ENCODE assay signal across 25 mouse cellular contexts in the genomic region with DNA sequence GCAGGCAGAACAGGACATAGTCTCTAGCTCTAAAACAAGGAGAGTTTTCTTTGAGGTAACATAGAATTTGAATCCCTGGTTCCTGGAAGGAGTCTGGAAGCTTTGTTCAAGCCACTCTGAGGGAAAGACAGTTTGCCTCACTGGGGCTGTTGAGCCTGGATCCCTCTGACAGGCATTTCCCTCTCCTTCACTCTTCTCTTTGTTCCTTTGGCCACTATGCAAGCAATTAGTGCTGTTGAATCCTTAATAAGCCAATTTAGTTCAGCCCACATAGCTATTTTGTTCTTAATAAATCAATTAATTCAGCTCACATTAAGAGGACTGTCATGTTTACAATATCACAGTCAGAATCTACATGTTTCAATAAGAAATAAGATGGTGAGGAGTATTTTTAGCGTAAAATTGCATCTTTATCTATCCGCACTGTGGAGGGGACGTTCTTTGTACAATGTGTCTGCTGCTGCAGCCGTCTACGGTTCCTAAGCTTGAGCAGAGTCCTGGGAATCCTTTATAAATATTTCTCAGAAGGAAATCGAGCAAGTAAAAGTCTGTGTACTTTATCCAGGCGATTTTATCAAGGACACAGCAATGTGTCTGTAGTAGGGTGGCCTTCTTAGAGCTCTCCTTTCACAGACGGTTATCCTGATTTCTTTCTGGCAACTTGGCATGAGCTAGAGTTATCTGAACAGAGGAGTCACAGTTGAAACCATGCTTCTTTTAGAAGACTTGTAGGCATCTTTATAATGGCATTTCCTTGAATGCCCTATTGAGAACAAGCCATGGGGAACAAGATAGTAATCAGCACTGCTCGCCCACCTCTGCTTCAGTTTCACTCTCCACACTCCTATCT.
DNase-seq lines count a peak whose midpoint lies in the region; ATAC-seq and TF ChIP-seq lines count a peak whose summit lies in the region.
"Had no signal": no experiment of that assay in that cellular context is flagged by ENCODE, and none has a peak within 500 bp of the region (broad histone marks: within the 10 kb centered on the region; RNA-seq: fewer than 3 reads in every experiment).

No protein-coding gene starts in this region.

- H3K9ac ChIP-seq in hindbrain, embryonic 14.5 days: no peak overlapping the region
- H3K9ac ChIP-seq in hindbrain, embryonic 13.5 days: no peak overlapping the region
- no peak overlapping the region for H3K9ac ChIP-seq in forebrain, embryonic 15.5 days (replicated peaks)
- no peak overlapping the region for H3K9ac ChIP-seq in midbrain, postnatal 0 days (replicated peaks; ENCODE audit: low read length, poor library complexity, severe bottlenecking)
- H3K9ac ChIP-seq: heart, embryonic 12.5 days; hindbrain, embryonic 15.5 days; limb, embryonic 13.5 days; liver, embryonic 13.5 days; neural tube, embryonic 12.5 days; stomach, embryonic 15.5 days had no signal

- no peak for TF ChIP-seq CTCF in midbrain, postnatal 0 days (IDR thresholded peaks at IDR 0.05)
- TF ChIP-seq CTCF in kidney, adult 2 months (conservative IDR thresholded peaks at IDR 0.05; ENCODE audit: insufficient read depth, insufficient read length, low read depth, low read length): no peak
- no peak for TF ChIP-seq CTCF in left cerebral cortex, adult 2 months (IDR thresholded peaks at IDR 0.05)

- intact Hi-C loops in left cerebral cortex, adult 2 months (cut with DNase I): no loop called here

- no peaks in the 10 kb centered on the region for H3K36me3 ChIP-seq in hindbrain, embryonic 14.5 days (replicated peaks; ENCODE audit: control insufficient read depth, insufficient read depth)
- H3K36me3 ChIP-seq in hindbrain, embryonic 13.5 days: no peaks in the 10 kb centered on the region
- no peaks in the 10 kb centered on the region for H3K36me3 ChIP-seq in forebrain, embryonic 15.5 days
- no peaks in the 10 kb centered on the region for H3K36me3 ChIP-seq in midbrain, postnatal 0 days (ENCODE audit: insufficient read depth, low read length)
- no peaks in the 10 kb centered on the region for H3K36me3 ChIP-seq in kidney, adult 2 months (ENCODE audit: control insufficient read depth, insufficient read depth, low read length)
- H3K36me3 ChIP-seq: heart, embryonic 12.5 days; hindbrain, embryonic 15.5 days; limb, embryonic 13.5 days; liver, embryonic 13.5 days; neural tube, embryonic 12.5 days; stomach, embryonic 15.5 days had no signal

- no peak for DNase-seq in hindbrain, embryonic 14.5 days (ENCODE audit: low spot score)
- peak; percentile 4 for DNase-seq in brain, embryonic 18.5 days (ENCODE audit: low read depth, low spot score)
- DNase-seq in midbrain, postnatal 0 days (ENCODE audit: low spot score): peak; percentile 9
- no peak for DNase-seq in kidney, adult 2 months
- DNase-seq in left cerebral cortex, adult 2 months (ENCODE audit: extremely low spot score in 1 of 2, low spot score in 2 of 2): no peak
- no peak for DNase-seq in thymus, postnatal 14 days
- DNase-seq: adrenal gland, postnatal 25 days; cerebellum, adult 18-20 months; cerebellum, postnatal 14 days; gastrocnemius, postnatal 25 days; heart, adult 18-20 months; heart, postnatal 10 days; kidney, postnatal 4 days; liver, embryonic 13.5 days; lung, adult 2 months; lung, postnatal 14 days; thymus, postnatal 4 days had no signal

- no peaks in the 10 kb centered on the region for H3K9me3 ChIP-seq in hindbrain, embryonic 14.5 days (ENCODE audit: control insufficient read depth, low read length)
- H3K9me3 ChIP-seq in hindbrain, embryonic 13.5 days: no peaks in the 10 kb centered on the region
- H3K9me3 ChIP-seq in forebrain, embryonic 15.5 days: no peaks in the 10 kb centered on the region
- no peaks in the 10 kb centered on the region for H3K9me3 ChIP-seq in midbrain, postnatal 0 days (ENCODE audit: low read length)
- H3K9me3 ChIP-seq: heart, embryonic 12.5 days; hindbrain, embryonic 15.5 days; limb, embryonic 13.5 days; liver, embryonic 13.5 days; neural tube, embryonic 12.5 days; stomach, embryonic 15.5 days had no signal

- TF ChIP-seq POLR2A in kidney, adult 2 months (IDR thresholded peaks at IDR 0.05; ENCODE audit: low read depth, low read length): no peak

- H3K27ac ChIP-seq in hindbrain, embryonic 14.5 days: 0 out of 2 replicates have a peak overlapping the region, but pooled peaks have one; percentile 2
- H3K27ac ChIP-seq in hindbrain, embryonic 13.5 days: no peak overlapping the region; the same call in 1 of the 2 replicates
- H3K27ac ChIP-seq in forebrain, embryonic 15.5 days (replicated peaks): peak overlapping the region; percentile 57; the same call in 1 of the 2 replicates
- H3K27ac ChIP-seq in midbrain, postnatal 0 days (ENCODE audit: low read depth, low read length): no peak overlapping the region
- H3K27ac ChIP-seq in kidney, adult 2 months (ENCODE audit: insufficient read depth, low read depth, low read length): no peak overlapping the region
- H3K27ac ChIP-seq in left cerebral cortex, adult 2 months: no peak overlapping the region
- H3K27ac ChIP-seq: hindbrain, embryonic 15.5 days; limb, embryonic 13.5 days; liver, embryonic 13.5 days; neural tube, embryonic 12.5 days; stomach, embryonic 15.5 days had no signal

- 51% methylated on average over 9 of the region's 9 CpGs for WGBS in hindbrain, embryonic 14.5 days
- WGBS in hindbrain, embryonic 13.5 days: 57% methylated on average over 9 of the region's 9 CpGs
- 14% methylated on average over 9 of the region's 9 CpGs for WGBS in forebrain, embryonic 15.5 days
- WGBS in midbrain, postnatal 0 days: 47% methylated on average over 9 of the region's 9 CpGs
- WGBS in kidney, adult 2 months: 80% methylated on average over 9 of the region's 9 CpGs

- H3K27me3 ChIP-seq in hindbrain, embryonic 14.5 days (ENCODE audit: control insufficient read depth, insufficient read depth, low read length): no peaks in the 10 kb centered on the region
- no peaks in the 10 kb centered on the region for H3K27me3 ChIP-seq in hindbrain, embryonic 13.5 days
- H3K27me3 ChIP-seq in forebrain, embryonic 15.5 days: no peaks in the 10 kb centered on the region
- no peaks in the 10 kb centered on the region for H3K27me3 ChIP-seq in midbrain, postnatal 0 days (ENCODE audit: insufficient read depth, low read length)
- no peaks in the 10 kb centered on the region for H3K27me3 ChIP-seq in kidney, adult 2 months (replicated peaks; ENCODE audit: control insufficient read depth, insufficient read depth, low read length)
- H3K27me3 ChIP-seq: heart, embryonic 12.5 days; hindbrain, embryonic 15.5 days; limb, embryonic 13.5 days; liver, embryonic 13.5 days; neural tube, embryonic 12.5 days; stomach, embryonic 15.5 days had no signal

- H3K4me1 ChIP-seq in hindbrain, embryonic 14.5 days (replicated peaks; ENCODE audit: control insufficient read depth, insufficient read depth, low read length): no peaks in the 10 kb centered on the region
- no peaks in the 10 kb centered on the region; the same call in 1 of the 2 replicates for H3K4me1 ChIP-seq in hindbrain, embryonic 13.5 days (replicated peaks)
- H3K4me1 ChIP-seq in forebrain, embryonic 15.5 days: peaks cover 9% of the 10 kb centered on the region
- no peaks in the 10 kb centered on the region for H3K4me1 ChIP-seq in midbrain, postnatal 0 days (ENCODE audit: insufficient read depth, low read length)
- H3K4me1 ChIP-seq in kidney, adult 2 months (ENCODE audit: control insufficient read depth, insufficient read depth, low read length): no peaks in the 10 kb centered on the region
- H3K4me1 ChIP-seq: heart, embryonic 12.5 days; limb, embryonic 13.5 days; liver, embryonic 13.5 days; neural tube, embryonic 12.5 days; stomach, embryonic 15.5 days had no signal

- no peak overlapping the region for H3K4me3 ChIP-seq in hindbrain, embryonic 14.5 days (replicated peaks; ENCODE audit: low read length)
- no peak overlapping the region for H3K4me3 ChIP-seq in hindbrain, embryonic 13.5 days
- no peak overlapping the region for H3K4me3 ChIP-seq in forebrain, embryonic 15.5 days
- no peak overlapping the region for H3K4me3 ChIP-seq in midbrain, postnatal 0 days (ENCODE audit: low read depth, low read length)
- no peak overlapping the region for H3K4me3 ChIP-seq in kidney, adult 2 months (ENCODE audit: insufficient read depth, low read depth, low read length)
- H3K4me3 ChIP-seq in left cerebral cortex, adult 2 months: no peak overlapping the region
- H3K4me3 ChIP-seq: heart, embryonic 12.5 days; hindbrain, embryonic 15.5 days; limb, embryonic 13.5 days; liver, embryonic 13.5 days; neural tube, embryonic 12.5 days; stomach, embryonic 15.5 days had no signal

- ATAC-seq in hindbrain, embryonic 14.5 days (ENCODE audit: low FRiP score): no peak
- no peak for ATAC-seq in hindbrain, embryonic 13.5 days (ENCODE audit: low FRiP score)
- ATAC-seq in forebrain, embryonic 15.5 days (replicated peaks): peak; percentile 90
- no peak for ATAC-seq in midbrain, postnatal 0 days (ENCODE audit: low FRiP score)
- ATAC-seq: intestine, embryonic 16.5 days had no signal

- no peak overlapping the region for H3K4me2 ChIP-seq in hindbrain, embryonic 14.5 days (replicated peaks)
- H3K4me2 ChIP-seq in hindbrain, embryonic 13.5 days: no peak overlapping the region
- no peak overlapping the region for H3K4me2 ChIP-seq in forebrain, embryonic 15.5 days (replicated peaks)
- no peak overlapping the region for H3K4me2 ChIP-seq in midbrain, postnatal 0 days (ENCODE audit: low read depth, low read length, poor library complexity, severe bottlenecking)
- H3K4me2 ChIP-seq: heart, embryonic 12.5 days; hindbrain, embryonic 15.5 days; limb, embryonic 13.5 days; liver, embryonic 13.5 days; neural tube, embryonic 12.5 days; stomach, embryonic 15.5 days had no signal

Comparison
In these comparisons a context has a peak if more than half of its experiments do, and no peak if none do; other contexts are left out.
1. H3K27ac ChIP-seq: peak in hindbrain, embryonic 14.5 days (single experiment) and forebrain, embryonic 15.5 days (single experiment); none in hindbrain, embryonic 13.5 days (single experiment), midbrain, postnatal 0 days (single experiment), kidney, adult 2 months (single experiment) and left cerebral cortex, adult 2 months (single experiment).
2. DNase-seq: peak in brain, embryonic 18.5 days (single experiment) and midbrain, postnatal 0 days (single experiment); none in hindbrain, embryonic 14.5 days (single experiment), kidney, adult 2 months (single experiment), left cerebral cortex, adult 2 months (0 of 2) and thymus, postnatal 14 days (single experiment).